Mouse (Mus musculus) liver, embryonic 13.5 days (tissue): ENCODE results near the gene Alg1. TPM values are rescaled to one million over a fixed set of nuclear protein-coding genes. Genes with fewer than 3 reads are reported as not detected.

Source experiments
- ATAC-seq: fragments of 200-750 bp; cut with Nextera tagmentation; 2 replicates; pipeline ENCODE4 v1.8.0; 2017; ENCODE audit warnings: low read depth, mild to moderate bottlenecking, moderate number of reproducible peaks, moderate library complexity
- DNase-seq: peaks from one replicate; pipeline ENCODE4 v3.0.0; 2022
- H3K27ac ChIP-seq: fragments of 300-500 bp; sonication (generic); 2 replicates; pipeline ENCODE4 v1.5.1; 2015; ENCODE audit warnings: moderate library complexity, mild to moderate bottlenecking, inconsistent platforms
- H3K27me3 ChIP-seq: fragments of 300-500 bp; sonication (generic); 2 replicates; pipeline ENCODE4 v1.6.1; 2015; ENCODE audit warnings: mild to moderate bottlenecking, inconsistent platforms
- H3K36me3 ChIP-seq: fragments of 300-500 bp; sonication (generic); 2 replicates; pipeline ENCODE4 v1.6.1; 2015; ENCODE audit warnings: mild to moderate bottlenecking, inconsistent platforms
- H3K4me1 ChIP-seq: fragments of 300-500 bp; sonication (generic); replicated peaks from 2 replicates; pipeline ENCODE4 v1.6.1; 2015; ENCODE audit warnings: inconsistent platforms
- H3K4me2 ChIP-seq: fragments of 300-500 bp; sonication (generic); 2 replicates; pipeline ENCODE4 v1.6.1; 2015; ENCODE audit warnings: inconsistent platforms, mild to moderate bottlenecking, moderate library complexity
- H3K4me3 ChIP-seq: fragments of 300-500 bp; sonication (generic); replicated peaks from 2 replicates; pipeline ENCODE4 v1.5.1; 2015; ENCODE audit warnings: mild to moderate bottlenecking, inconsistent platforms
- H3K9ac ChIP-seq: fragments of 300-500 bp; sonication (generic); 2 replicates; pipeline ENCODE4 v1.6.1; 2015; ENCODE audit warnings: mild to moderate bottlenecking, inconsistent platforms
- H3K9me3 ChIP-seq: fragments of 300-500 bp; sonication (generic); replicated peaks from 2 replicates; pipeline ENCODE4 v1.6.1; 2016; ENCODE audit warnings: inconsistent platforms
- WGBS: fragments of 180-500 bp; shearing (Covaris S2); methylation state at CpG from one replicate; pipeline ENCODE4 v1.1.7; 2015; ENCODE audit not compliant: insufficient replicate concordance; 5-methylcytosine and 5-hydroxymethylcytosine counted together
- microRNA-seq: library from miRNA; unstranded; fragments of <30 nt; microRNA quantifications from one replicate; pipeline ENCODE4, GENCODE M21; 2016
- polyA plus RNA-seq: library from polyadenylated mRNA; unstranded; fragments of >200 nt; fragmentation: Nextera tagmentation; extraction: Ambion mirVana; gene quantifications from 2 replicates; pipeline ENCODE4 v1.2.1, GENCODE M21; 2015

Gene Alg1
- polyA plus RNA-seq, 1 experiment from 2014 or later: 14.8 TPM

GRCm38 (mm10) chr16:5279571-5280222 is 46.3 kb downstream of the Alg1 start:
- no peak for DNase-seq
- Histone ChIP-seq H3K27ac (no peak overlapping the region), H3K9me3 (no peaks in the 10 kb centered on the region), H3K27me3 (no peaks in the 10 kb centered on the region), H3K4me3 (no peak overlapping the region), H3K4me2 (no peak overlapping the region), H3K9ac (no peak overlapping the region), H3K4me1 (no peaks in the 10 kb centered on the region), H3K36me3 (no peaks in the 10 kb centered on the region)
- 55% methylated on average over 5 of the region's 5 CpGs for WGBS
- ATAC-seq: no peak

GRCm38 (mm10) chr16:5282686-5283085 is 49.3 kb downstream of the Alg1 start:
- WGBS: 70% methylated on average over 9 of the region's 9 CpGs

GRCm38 (mm10) chr16:5285376-5285775 is 52.0 kb downstream of the Alg1 start:
- WGBS: 29% methylated on average over 3 of the region's 3 CpGs
- Histone ChIP-seq H3K4me1 (no peaks in the 10 kb centered on the region), H3K27me3 (no peaks in the 10 kb centered on the region), H3K4me2 (no peak overlapping the region), H3K9ac (no peak overlapping the region), H3K36me3 (no peaks in the 10 kb centered on the region), H3K27ac (no peak overlapping the region), H3K4me3 (no peak overlapping the region), H3K9me3 (no peaks in the 10 kb centered on the region)
- ATAC-seq (no peak), DNase-seq (no peak)

More at GRCm38 (mm10) chr16:5282686-5283085, 49.3 kb downstream of the Alg1 start:
- Histone ChIP-seq H3K4me3 (no peak overlapping the region), H3K27me3 (no peaks in the 10 kb centered on the region), H3K9ac (no peak overlapping the region), H3K4me1 (no peaks in the 10 kb centered on the region), H3K36me3 (no peaks in the 10 kb centered on the region), H3K27ac (no peak overlapping the region), H3K9me3 (no peaks in the 10 kb centered on the region), H3K4me2 (no peak overlapping the region)
- DNase-seq (no peak), ATAC-seq (no peak)

Small RNA genes within 50 kb of the gene (microRNA-seq; reads per million reads assigned to microRNA genes)
- gene Gm23689 (not detected), gene Gm26095 (not detected), gene Mir6364 (not detected)

Other genes with a start within 250 kb of the Alg1 start
- gene Sept12, start 235.8 kb upstream of the Alg1 start, polyA plus RNA-seq: not detected in 2 replicates
- 4.6 and 6.3 TPM in 2 replicates for gene Smim22, start 226.3 kb upstream of the Alg1 start, polyA plus RNA-seq
- gene Rogdi, start 220.1 kb upstream of the Alg1 start, polyA plus RNA-seq: 42.6 and 45.7 TPM in 2 replicates
- 44.6 and 53.8 TPM in 2 replicates for gene Glyr1, start 183.8 kb upstream of the Alg1 start, polyA plus RNA-seq
- 8.6 and 8.9 TPM in 2 replicates for gene Ubn1, start 183.6 kb upstream of the Alg1 start, polyA plus RNA-seq
- gene Ppl, start 101.2 kb upstream of the Alg1 start, polyA plus RNA-seq: 0.14 and 0.24 TPM in 2 replicates
- 0.02 TPM in 1 of 2 replicates, not detected in the other for gene Sec14l5, start 86.5 kb upstream of the Alg1 start, polyA plus RNA-seq
- 17.9 and 18.0 TPM in 2 replicates for gene Nagpa, start 29.6 kb upstream of the Alg1 start, polyA plus RNA-seq
- gene AU021092, start 11.3 kb upstream of the Alg1 start, polyA plus RNA-seq: 0.34 and 0.71 TPM in 2 replicates
- gene Eef2kmt, start 22.4 kb downstream of the Alg1 start, polyA plus RNA-seq: 12.3 and 15.0 TPM in 2 replicates